In the genomic region with DNA sequence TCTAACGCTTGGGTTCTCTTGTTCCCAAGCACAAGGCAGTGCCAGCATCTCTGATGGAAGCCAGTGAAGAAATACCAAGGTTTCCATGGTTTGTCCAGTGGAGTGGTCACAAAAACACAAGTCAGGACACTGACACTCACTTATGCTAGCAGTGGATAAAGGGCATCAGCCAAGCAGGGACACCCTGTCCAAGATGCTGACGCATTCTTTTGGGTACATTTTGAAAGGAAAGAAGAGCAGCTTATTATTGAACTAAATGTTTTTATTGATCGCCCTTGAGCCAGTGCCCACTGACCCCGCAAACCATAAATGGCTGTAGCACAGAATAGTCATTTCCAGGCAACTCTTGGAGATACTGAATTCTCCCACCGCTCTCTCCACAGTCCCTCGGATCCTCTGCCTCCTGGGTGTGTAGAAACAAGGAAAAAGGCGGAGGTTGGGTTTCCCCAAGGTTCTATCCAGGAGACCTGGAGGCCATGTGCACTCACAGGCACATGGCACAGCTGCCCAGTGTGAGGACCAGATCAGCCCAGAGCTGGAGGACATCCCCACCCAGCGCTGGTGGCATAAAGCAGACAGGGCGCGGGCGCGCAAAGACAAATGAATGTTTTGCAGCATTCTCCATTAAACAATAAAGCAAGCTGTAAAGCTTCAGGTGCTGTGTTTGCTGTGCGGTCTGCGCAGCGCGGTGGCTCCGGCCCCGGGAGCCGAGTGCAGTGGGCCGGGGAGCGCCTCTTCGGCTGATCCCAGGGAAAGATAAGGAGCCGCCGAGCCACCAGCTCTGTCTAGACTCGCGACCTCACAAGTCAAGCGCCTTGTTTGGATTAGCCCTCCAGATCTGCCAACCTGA, we compare ENCODE assay signal across 10 mouse cellular contexts. TPM values are rescaled to one million over a fixed set of nuclear protein-coding genes. Genes with fewer than 3 reads are reported as not detected.
DNase-seq lines count a peak whose midpoint lies in the region; ATAC-seq lines count a peak whose summit lies in the region.
"Had no signal": no experiment of that assay in that cellular context is flagged by ENCODE, and none has a peak within 500 bp of the region (broad histone marks: within the 10 kb centered on the region; RNA-seq: fewer than 3 reads in every experiment).

No protein-coding gene starts in this region.

- peak overlapping the region; percentile 39 for H3K27ac ChIP-seq in heart, embryonic 10.5 days
- no peak overlapping the region for H3K27ac ChIP-seq in hindbrain, embryonic 12.5 days
- no peak overlapping the region for H3K27ac ChIP-seq in midbrain, embryonic 14.5 days (replicated peaks; ENCODE audit: low read depth, low read length)

- 4% methylated on average over 27 of the region's 27 CpGs for WGBS in heart, embryonic 10.5 days
- WGBS in hindbrain, embryonic 12.5 days = 2% methylated on average over 27 of the region's 27 CpGs
- WGBS in midbrain, embryonic 14.5 days = 2% methylated on average over 27 of the region's 27 CpGs

- peaks cover 20% of the 10 kb centered on the region; the same call in 1 of the 2 replicates for H3K4me1 ChIP-seq in heart, embryonic 10.5 days
- peaks cover 6% of the 10 kb centered on the region for H3K4me1 ChIP-seq in hindbrain, embryonic 12.5 days
- H3K4me1 ChIP-seq in midbrain, embryonic 14.5 days (ENCODE audit: control insufficient read depth, insufficient read depth, low read length) = no peaks in the 10 kb centered on the region; the same call in 1 of the 2 replicates

- peak; percentile 59; the same call in 1 of the 2 replicates for ATAC-seq in hindbrain, embryonic 12.5 days (ENCODE audit: low FRiP score)
- ATAC-seq in midbrain, embryonic 14.5 days (ENCODE audit: low FRiP score, low TSS enrichment) = peak; percentile 34; the same call in 1 of the 2 replicates

- intact Hi-C loops in heart, postnatal 10 days (cut with DNase I) = loop anchor here (10.0 kb wide), 1 partner anchor 839 kb away; no protein-coding TSS in a partner anchor

- H3K9me3 ChIP-seq in heart, embryonic 10.5 days = no peaks in the 10 kb centered on the region
- no peaks in the 10 kb centered on the region for H3K9me3 ChIP-seq in hindbrain, embryonic 12.5 days (replicated peaks)
- H3K9me3 ChIP-seq in midbrain, embryonic 14.5 days (ENCODE audit: control insufficient read depth, low read length) = no peaks in the 10 kb centered on the region

- no peak overlapping the region for H3K9ac ChIP-seq in hindbrain, embryonic 12.5 days
- no peak overlapping the region for H3K9ac ChIP-seq in midbrain, embryonic 14.5 days (replicated peaks; ENCODE audit: low read length)

- no peaks in the 10 kb centered on the region for H3K36me3 ChIP-seq in heart, embryonic 10.5 days
- H3K36me3 ChIP-seq in hindbrain, embryonic 12.5 days = no peaks in the 10 kb centered on the region
- H3K36me3 ChIP-seq in midbrain, embryonic 14.5 days (ENCODE audit: control insufficient read depth, insufficient read depth, low read length) = no peaks in the 10 kb centered on the region

- peak overlapping the region; percentile 50 for H3K4me3 ChIP-seq in heart, embryonic 10.5 days
- no peak overlapping the region for H3K4me3 ChIP-seq in hindbrain, embryonic 12.5 days
- no peak overlapping the region for H3K4me3 ChIP-seq in midbrain, embryonic 14.5 days (replicated peaks; ENCODE audit: low read depth, low read length)

- H3K27me3 ChIP-seq in heart, embryonic 10.5 days (ENCODE audit: insufficient read depth, poor library complexity, severe bottlenecking) = peaks cover 57% of the 10 kb centered on the region
- peaks cover 70% of the 10 kb centered on the region for H3K27me3 ChIP-seq in hindbrain, embryonic 12.5 days
- peaks cover 78% of the 10 kb centered on the region for H3K27me3 ChIP-seq in midbrain, embryonic 14.5 days (ENCODE audit: control insufficient read depth, insufficient read depth, low read length)

- peak overlapping the region; percentile 29 for H3K4me2 ChIP-seq in hindbrain, embryonic 12.5 days (replicated peaks)
- peak overlapping the region; percentile 15; the same call in 1 of the 2 replicates for H3K4me2 ChIP-seq in midbrain, embryonic 14.5 days (ENCODE audit: low read length)

- no peak for DNase-seq in heart, embryonic 10.5 days (ENCODE audit: low spot score)
- DNase-seq in heart, postnatal 10 days = no peak
- peak; percentile 67 for DNase-seq in embryo, embryonic 10 days (ENCODE audit: low spot score)
- DNase-seq in midbrain, embryonic 14.5 days = peak; percentile 36
- DNase-seq in frontal cortex, adult 2 months (ENCODE audit: extremely low spot score in 1 of 2, low spot score in 1 of 2) = no peak
- DNase-seq in testis, postnatal 10 days (ENCODE audit: low spot score) = no peak
- no peak for DNase-seq in cerebellum, adult 11 months
- DNase-seq: lung, adult 2 months had no signal

RNA-seq across cellular contexts. Expression of a gene that starts 16.0 kb away (rescaled TPM):
- 7.0 and 27.2 TPM in 2 replicates for polyA plus RNA-seq in heart, embryonic 10.5 days (2016; fragmentation: Nextera tagmentation; extraction: Ambion mirVana)
- total RNA-seq in heart, postnatal 10 days (2021) = under 1 TPM; 0.42 to 0.43 TPM
- 44.2 and 45.5 TPM in 2 replicates for polyA plus RNA-seq in hindbrain, embryonic 12.5 days (2016; fragmentation: Nextera tagmentation; extraction: Ambion mirVana)
- polyA plus RNA-seq in midbrain, embryonic 14.5 days (2014; fragmentation: Nextera tagmentation; extraction: Ambion mirVana) = 5.4 and 8.1 TPM in 2 replicates
- polyA plus RNA-seq in frontal cortex, adult 2 months (2012; rRNA removed) = 0.50 and 0.54 TPM in 2 replicates
- total RNA-seq: common myeloid progenitor, adult 5-6 weeks had no signal

Comparison
In these comparisons a context has a peak if more than half of its experiments do, and no peak if none do; other contexts are left out.
1. DNase-seq: peak in embryo, embryonic 10 days (single experiment) and midbrain, embryonic 14.5 days (single experiment); none in heart, embryonic 10.5 days (single experiment), heart, postnatal 10 days (0 of 2), frontal cortex, adult 2 months (0 of 2), testis, postnatal 10 days (single experiment) and cerebellum, adult 11 months (single experiment).